Mouse (Mus musculus): ENCODE data around the gene Wfdc12. TPM values are rescaled to one million over a fixed set of nuclear protein-coding genes. Genes with fewer than 3 reads are reported as not detected.
"Not testable (repeated sequence)": the region's sequence is repeated elsewhere in the genome, so short reads cannot be mapped to it uniquely, and the experiment has no call there.

Wfdc12 gene
- total RNA-seq (2021): 2.6 TPM in 1 of 2 replicates, not detected in the other
- long read RNA-seq: 0 reads

DNA sequence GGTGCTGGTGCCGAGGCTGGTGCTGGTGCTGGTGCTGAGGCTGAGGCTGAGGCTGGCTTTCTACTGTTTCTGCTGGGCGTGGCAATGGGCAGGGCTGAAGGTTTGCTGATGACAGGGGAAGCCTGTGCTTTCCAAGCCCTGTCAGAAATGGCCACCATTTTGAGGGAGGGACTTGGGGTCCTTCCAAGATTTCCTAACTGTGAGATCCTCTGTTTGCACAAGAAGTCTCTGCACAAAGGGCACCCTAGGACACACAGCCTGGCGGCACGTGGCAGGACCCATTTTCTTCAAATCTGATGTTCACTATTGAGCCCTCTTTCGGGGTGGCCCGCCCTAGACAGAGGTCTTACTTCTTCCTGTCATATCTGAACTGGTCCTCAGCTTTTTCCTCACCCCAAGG, at the start of gene Wfdc12:
Gene Wfdc12, minus strand, starts transcription at position 33 of the 400 bp plus-strand sequence.
- DNase-seq: no peak

DNA sequence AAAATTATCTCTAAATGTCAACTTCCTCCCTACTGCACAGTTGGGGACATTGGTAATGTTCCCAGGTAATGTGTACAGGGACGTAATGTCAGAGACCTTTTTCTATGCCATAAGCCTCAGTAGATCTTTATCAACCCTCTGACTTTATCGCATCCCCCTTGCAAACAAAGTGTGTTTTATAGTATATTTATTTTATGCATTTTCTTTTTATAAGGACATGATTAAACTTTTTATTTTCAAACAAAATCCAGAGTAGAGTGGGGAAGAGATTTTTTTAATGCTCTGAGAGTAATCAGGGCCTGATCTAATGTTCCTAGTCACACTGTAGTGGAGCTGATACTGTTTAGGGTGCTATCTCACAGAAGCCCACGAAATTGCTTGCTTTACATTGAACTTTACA, 48.0 kb upstream of the Wfdc12 start, which contains the start of gene Svs2:
Gene Svs2, minus strand, starts transcription at position 101 of the 400 bp plus-strand sequence.
- no peak for DNase-seq

DNA sequence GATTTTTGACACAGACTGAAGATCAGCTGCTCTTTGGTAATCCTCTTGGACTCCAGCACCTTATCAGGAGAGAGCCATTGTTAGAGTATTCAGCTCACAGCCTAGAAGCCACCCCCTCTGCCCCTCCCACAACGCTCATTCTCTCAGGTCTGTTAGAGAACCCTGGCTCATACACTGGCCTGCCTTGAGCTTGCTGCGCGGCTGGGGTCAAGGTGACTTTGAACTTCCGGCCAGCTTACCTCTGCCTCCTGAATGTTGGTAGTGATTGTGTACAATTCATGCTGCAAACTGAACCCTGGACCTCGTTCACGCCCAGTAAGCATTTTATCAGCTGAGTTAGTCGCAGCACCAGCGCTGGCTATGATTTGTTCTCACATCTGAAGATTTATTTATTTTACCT, 42.3 kb upstream of the Wfdc12 start:
- DNase-seq: no peak

DNA sequence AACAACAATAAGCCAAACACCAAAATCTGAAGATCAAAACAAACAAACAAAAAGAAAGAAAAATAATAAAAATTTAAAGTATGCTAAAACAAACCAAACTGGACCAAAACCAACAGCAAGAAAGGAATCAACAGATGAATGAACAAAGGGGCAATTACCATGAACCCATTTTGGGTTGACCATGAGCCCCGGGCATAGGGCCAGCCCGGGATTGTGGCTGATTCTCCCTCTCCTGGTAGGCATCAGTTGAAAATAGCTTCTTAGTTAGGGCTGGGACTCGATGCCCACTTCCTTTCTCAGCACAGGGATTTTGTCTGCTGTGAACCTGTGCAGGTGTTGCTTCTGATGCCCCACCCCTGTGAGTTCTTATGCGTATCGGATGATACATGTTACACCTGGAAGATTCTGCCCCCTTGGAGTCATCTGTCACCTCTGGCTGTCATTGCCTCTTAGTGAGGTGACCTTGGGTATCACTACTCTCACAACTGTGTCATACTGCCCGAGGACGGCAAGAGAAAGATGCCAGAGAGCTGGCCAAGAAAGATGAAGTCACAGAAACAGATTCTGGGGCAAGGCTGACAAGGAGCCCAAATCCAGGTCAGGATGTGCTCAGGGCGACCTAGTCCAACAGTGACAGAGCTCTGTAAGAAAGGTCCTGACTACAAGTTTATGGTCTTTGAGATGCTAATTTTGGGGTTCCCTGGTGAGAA, 38.1 kb upstream of the Wfdc12 start:
- peak; percentile 12 for DNase-seq

DNA sequence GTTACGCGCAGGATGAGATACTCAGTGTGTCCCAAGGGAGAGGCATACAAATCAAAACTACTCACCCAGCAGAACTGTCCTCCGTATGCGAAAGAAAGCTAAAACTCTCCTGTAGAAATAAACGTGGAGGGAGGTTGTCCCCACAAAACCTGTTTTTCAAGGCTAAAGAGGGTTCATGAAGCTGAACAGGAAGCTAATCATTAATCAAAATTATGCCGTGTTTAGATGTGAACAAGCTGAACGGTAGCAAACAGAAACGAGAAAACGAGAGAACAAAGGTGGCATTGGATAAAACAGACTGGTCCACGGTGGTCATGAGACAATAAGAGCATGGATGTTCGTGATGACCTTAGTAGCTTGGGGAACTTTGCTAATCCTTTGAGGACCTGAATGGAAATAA, 31.1 kb upstream of the Wfdc12 start, which contains the start of gene Wfdc15b:
Gene Wfdc15b, minus strand, starts transcription at position 139 of the 400 bp plus-strand sequence.
- no peak for DNase-seq

DNA sequence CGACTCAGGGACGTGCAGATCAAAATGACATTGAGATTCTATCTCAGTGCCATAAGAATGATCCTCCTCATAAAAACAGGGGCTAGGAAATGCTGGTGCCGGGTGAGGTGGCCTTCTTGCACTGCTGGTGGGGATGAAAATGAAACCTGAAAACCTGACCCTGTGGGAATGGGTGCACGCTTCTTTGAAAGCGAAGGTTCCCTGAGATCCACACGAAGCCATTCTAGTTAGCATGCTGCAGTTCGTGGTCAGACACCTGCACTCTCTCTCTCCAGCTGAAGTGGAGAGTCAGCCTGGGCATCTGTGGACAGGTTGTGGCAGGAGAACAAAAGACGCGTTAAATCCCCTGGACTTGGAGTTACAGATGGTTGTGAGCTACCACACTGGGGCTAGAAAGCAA, 28.9 kb upstream of the Wfdc12 start:
- DNase-seq: no peak

DNA sequence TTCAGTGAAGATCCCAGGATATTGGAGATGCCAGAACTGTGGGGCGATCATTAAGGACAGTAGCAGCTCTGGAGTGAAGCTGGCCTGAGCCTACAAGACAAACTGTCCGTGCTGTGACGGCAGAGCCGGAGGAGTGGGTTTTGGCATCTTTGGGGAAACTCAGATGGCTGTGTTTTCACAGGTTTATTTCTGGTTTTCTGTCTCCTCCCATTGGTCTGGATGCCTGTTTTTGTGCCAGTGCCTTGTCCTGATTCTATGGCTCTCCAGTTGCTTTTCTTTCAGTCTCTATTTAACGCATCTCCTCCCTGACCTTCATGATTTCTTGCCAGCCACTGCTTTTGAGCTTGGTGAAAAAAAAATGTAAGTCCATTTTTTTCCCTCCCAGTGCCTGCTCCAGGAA, 22.3 kb upstream of the Wfdc12 start:
- no peak for DNase-seq

DNA sequence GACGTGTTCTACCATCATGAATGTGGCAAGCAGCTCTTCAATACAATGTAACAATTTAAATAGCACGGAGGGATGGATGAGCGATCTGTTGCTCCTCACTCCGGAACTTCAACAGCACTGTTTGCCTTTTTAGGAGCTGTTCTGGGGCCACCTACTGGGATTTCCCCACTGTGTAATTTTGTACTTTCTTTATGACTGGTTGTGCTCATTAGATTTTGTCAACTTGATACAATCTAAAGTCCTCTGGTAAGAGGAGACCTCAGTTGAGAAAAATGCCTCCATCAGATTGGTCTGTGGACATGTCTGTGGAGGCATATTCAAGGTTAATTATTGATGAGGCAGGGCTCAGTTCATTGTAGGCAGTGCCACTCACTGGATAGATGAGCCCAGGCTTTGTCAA, 20.5 kb upstream of the Wfdc12 start:
- DNase-seq: no peak

DNA sequence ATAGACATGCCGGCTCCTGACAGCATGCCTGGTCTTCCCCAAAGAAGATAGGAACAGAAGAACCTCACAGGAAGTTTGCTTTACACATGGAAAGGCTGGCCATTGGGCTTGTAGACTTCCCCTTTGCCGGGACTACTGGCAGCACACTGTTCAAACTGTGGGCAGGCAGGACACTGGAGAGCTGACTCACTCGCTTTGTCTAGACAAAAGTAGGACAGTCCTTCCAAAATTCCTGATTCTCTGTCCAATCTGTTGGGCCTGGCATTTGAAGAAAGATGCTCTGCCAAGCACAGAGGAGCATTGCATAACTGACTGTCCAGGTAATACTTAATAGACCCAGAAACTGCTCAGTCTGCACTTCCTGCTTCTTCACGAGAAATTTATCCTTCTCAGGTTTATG, 16.3 kb upstream of the Wfdc12 start:
- DNase-seq: no peak

DNA sequence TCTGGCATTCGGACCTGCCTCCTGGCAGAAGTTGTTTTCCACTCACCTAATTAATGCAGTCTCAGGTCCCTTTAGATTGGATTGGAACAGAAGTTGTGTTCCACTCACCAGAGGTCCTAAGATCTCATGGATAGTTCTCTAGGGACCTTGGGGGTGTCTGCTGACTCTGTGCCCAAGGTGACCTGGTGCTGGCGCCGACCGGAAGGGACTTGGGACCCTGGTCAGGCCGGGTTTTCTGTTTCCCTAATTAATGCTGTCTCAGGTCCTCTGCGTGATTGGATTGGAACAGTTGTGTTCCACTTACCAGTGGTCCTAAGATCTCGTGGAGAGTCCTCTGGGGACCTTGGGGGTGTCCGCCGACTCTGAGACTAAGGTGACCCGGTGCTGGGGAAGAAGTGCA, 15.6 kb upstream of the Wfdc12 start:
- DNase-seq: not testable (repeated sequence)

DNA sequence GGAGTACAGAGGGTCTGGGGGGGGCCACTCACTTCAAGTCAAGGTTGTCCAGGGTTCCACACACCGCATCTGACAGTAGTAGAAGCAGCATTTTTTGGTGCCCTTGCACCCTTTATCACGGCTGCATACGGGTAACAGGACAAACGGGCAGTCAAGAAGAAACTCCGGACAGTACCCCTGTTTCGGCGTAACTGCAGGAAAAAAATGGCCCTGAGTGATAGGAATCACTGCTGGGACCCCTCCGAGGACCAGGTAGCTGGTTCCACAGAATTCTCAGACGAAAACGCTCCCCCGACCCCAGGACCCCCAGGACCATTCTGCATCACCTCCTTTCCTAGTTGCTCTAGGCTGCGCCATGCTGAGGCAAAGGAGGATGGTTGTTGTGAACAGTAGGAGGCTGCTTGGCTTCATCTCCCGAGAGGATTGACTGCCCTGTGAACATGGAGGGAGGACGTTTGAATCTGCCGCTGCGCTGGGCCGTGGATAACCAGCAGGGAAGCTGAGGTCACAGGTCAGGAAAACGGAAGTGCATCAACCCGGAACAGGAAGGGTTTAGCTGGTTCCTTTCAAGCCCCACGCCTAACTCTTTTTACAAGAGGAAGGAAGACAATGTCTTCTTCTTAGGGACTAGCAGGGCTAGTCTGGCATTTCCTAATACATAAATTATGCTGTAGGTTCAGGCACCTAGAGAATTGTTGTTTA, 9.4 kb upstream of the Wfdc12 start, which contains the start of gene Wfdc15a:
Gene Wfdc15a, minus strand, starts transcription at position 505 of the 702 bp plus-strand sequence.
- no peak for DNase-seq

DNA sequence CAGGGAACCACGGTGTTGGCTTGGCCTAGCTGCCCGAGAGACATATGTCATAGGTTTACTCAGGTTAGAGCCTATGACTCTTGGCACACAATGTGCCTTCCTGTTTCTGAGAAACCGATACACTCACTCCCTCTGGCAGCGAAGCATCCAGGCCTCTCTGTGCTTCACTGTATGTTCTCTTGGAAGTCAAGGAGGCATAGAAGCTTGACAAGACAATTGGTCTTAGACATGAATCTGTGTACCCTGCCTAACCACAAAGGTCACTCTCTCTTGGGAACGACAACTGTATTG, 6.2 kb upstream of the Wfdc12 start:
- no peak for DNase-seq

DNA sequence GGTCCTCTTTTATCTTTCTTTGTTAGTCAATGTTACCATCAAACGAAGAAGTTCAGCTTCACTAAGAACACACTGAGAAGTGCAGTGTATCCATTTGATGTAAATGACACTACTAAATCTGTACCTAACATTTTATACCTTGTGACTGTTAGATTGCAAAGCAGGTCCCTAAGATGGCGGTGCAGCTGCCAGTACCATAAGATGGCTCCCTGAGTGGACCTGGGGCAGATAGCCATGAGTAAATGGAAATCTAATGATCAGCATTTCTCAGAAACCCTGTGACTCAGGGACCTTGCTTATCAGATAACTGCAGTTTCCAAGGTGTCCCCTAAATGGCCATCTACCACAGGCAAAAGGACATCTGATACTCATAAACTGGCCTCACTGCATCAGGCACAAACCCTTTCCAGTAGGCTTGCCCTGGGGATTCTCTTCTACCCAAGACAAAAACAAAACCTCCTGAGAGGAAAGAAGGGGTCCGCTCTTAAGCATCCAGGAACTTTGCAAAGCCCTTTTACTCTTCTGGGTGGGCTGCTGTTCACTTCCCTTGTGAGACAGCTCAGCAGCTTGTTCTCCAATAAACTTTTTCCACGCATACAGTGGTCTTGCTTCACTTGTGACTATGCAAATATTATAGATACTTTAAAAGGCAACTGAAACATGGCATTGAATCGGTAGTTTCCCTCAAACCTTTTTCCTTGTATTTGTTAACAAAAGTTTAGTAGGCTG, 5.7 kb upstream of the Wfdc12 start:
- no peak for DNase-seq

DNA sequence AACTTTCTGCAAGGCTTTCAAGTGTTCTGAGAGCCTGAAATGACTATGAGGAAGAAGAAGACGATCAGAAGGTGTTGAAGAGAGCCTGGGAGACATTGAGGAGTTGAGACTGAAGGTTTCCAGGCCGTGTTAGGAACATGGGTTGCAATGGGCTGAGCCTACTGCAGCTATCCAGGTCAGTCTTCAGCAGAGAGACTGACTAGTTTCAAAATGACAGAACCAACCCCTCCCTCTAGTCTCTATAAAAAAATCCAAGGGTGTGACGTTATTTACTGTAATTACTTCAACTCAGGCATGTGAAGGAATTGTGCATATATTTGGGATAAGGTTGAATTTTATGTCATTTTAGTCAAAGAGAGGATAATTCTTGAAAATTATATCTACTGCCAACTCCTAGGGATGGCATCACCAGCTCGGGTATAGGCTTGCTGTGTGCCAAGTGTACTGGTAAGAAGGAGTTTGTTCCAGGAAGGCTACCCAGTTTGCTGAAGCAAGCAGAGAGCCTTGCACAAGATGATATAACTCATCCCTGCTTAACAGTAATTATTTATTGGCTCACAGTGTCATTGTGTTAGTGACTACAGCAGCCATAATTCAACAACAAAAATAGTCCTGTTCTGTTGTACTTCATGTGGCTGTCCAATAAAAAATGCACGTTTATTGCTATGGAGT, 4.7 kb upstream of the Wfdc12 start:
- DNase-seq: no peak

DNA sequence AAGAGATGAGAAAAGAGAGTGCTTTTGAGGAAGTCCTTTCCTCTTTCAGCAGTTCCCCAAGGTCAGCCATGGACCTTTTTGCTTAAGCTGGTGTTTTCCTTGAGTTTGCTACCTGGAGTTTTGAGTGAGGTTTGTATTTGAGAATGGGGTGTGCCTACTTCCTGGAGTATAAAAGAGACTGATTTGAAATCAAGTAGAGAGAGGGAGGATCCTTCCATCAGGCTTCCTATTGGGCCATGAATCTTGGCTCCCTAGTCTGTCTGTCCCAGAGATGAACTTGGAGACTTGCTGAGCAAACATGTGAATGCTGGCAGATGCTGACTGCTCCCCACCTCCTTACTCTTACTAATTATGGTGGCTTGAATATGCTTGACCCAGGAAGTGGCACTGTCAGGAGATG, 1.9 kb upstream of the Wfdc12 start:
- DNase-seq: no peak

DNA sequence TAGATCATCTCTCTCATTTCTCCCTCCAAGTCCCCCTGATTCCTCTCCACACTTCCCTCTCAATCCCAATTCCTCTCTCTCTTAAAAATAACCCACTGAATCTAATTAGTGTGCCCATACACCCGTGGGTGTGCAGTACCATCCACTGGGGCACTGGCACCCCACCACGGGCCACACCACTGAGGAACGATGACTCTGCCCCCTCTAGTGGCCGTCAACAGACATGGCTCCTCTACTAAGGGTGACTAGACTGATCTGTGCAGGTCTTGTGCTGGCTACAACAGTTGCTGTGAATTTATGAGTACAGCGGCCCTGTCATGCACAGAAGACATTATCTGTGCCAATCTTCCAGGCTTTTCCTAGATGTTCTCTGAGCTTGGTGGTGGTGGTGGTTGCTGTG, 1.7 kb downstream of the Wfdc12 start:
- DNase-seq: no peak

DNA sequence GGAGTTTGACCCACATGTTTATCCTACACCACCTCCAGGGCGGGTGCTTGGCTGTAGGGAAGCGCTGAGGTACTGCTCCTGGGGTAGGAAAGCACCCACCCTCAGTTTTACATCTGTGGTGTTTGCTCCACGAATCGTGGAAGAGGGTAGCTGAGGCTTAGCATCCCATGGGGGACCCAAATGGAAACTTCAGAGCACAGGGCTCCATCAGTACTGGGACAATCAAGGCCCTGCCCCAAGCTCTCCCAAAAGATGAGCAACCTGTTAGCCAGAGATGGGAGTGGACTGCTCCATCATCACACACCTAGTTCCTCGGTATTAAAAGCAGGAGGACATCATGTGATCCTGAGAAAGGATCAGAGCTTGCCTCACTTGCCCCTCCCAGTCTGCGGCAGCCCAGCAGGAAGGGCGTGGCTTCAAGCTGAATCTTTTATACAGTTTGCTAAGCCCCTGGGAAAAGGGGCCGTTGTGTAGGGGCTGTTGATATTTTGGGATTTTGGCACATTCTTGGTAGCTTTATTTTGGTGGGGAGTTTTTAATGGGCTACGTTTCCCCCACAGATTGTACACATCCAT, 6.2 kb downstream of the Wfdc12 start:
- no peak for DNase-seq

DNA sequence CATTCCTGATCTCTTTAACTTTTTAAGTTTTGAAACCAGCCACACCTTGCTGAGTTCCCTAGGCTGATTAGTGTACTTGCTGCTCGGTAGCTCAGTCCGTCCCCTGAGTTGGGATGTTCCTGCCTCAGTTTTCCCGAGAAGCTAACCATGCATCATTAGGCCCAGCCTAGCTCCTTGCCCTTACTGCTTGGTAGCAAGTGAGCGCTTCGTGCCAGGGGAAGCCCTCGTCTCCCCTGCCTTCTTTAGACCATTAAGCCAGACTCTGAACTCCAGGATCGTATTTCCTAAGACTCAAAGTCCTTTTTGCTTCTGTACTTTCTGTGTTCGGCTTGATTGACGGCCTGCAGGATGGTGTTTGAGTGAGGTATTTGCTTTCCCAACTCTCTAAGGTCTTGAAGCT, 7.1 kb downstream of the Wfdc12 start:
- DNase-seq: no peak

DNA sequence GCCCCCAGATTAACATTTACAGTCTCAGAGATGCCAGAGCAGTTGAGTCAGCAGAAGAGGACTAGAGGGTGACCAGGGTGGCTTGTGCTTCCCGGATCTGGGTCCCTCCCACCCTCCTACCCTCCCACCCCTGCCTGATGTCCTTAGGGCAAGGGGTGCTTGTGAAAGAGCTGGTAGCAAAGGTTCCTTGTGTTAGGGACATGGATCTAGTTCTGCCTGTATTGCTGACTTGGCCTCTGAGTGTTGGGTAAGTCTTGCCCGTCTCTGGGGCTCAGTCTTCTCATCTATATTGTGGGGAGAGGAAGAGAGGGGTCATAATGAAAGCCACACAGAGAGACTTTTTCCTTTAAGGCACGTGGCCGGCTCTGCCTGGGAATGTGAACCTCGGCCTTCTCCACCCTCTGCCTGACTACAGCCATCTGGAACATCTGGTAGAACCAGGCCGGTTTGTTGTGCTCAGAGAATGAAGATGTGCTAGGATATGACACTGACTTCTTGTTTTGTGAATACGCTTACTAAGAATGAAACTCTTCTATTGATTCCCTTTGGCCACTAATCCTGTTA, 7.6 kb downstream of the Wfdc12 start, which contains the start of gene Wfdc5:
Gene Wfdc5, minus strand, starts transcription at position 51 of the 564 bp plus-strand sequence.
- no peak for DNase-seq

DNA sequence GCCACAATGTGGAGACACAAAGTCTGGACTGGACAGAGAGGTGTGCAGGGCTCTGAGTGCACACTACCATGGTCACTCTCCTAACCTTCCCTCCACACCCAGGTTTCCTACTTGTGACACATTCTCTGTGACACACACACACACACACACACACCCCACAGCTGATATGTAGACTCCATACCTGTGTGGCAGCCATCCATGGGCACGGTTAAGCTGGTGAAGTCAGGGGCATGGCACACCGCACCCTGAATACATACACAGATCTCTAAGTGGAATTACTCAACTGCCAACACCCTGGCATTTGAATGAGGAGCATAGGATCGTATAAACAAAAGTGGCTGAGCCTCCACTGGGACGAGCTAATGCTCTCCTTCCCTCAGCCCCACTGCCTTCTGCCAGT, 9.6 kb downstream of the Wfdc12 start:
- DNase-seq: no peak

DNA sequence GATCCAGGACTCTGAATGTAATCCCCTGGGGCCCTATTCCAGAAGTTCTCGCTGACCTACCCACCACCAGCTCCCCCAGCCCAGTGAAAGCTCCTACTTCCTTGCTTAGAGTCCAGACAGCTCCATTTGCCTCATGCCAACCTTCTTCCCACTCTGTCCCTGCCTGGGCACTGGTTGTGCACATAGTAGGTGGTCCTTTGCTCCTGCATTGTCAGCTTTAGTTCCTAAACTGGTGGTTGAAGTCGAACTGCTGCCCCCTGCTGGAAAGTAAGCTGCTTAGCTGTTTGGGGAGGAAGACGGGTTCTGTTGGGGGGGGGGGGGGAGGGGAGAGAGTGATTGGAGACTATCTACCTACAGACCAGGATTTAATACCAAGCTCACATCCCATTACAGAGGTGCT, 10.3 kb downstream of the Wfdc12 start:
- DNase-seq: peak; percentile 43

DNA sequence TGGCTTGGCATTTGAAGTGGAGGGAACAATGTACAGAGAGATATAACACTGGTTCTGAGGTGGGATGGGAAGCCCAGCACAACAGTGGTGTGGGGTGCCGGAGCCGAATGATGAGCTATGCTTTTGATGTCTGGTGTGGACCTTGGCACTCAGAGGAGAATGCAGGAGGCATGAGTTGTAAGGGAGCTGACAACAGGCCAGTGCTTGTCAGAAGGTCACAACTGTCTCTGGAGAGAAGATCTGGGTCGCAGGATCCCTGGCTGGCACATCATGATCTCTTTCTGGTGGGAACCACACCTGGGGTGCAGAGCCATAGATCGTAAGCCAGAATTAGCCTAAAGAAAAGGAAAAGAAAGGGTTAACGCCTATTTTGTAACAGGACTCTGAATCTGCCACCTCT, 12.6 kb downstream of the Wfdc12 start:
- DNase-seq: no peak

All from adrenal gland, postnatal 25 days (tissue).